ENCODE assay signal across 26 mouse cellular contexts in genomic region chr1:32352076-32352475, GRCm38 (mm10).
"Had no signal": no experiment of that assay in that cellular context is flagged by ENCODE, and none has a peak within 500 bp of the region (broad histone marks: within the 10 kb centered on the region; RNA-seq: fewer than 3 reads in every experiment).

No protein-coding gene starts in this region.

- H3K9me3 ChIP-seq: heart, embryonic 13.5 days; heart, embryonic 15.5 days; hindbrain, embryonic 13.5 days; kidney, embryonic 15.5 days; limb, embryonic 13.5 days; limb, embryonic 15.5 days had no signal

- H3K4me1 ChIP-seq: heart, embryonic 13.5 days; heart, embryonic 15.5 days; hindbrain, embryonic 13.5 days; kidney, embryonic 15.5 days; limb, embryonic 13.5 days; limb, embryonic 15.5 days had no signal

- H3K4me3 ChIP-seq: heart, adult 2 months; heart, embryonic 13.5 days; heart, embryonic 15.5 days; hindbrain, embryonic 13.5 days; kidney, embryonic 15.5 days; limb, embryonic 13.5 days; limb, embryonic 15.5 days had no signal

- H3K36me3 ChIP-seq: heart, embryonic 13.5 days; heart, embryonic 15.5 days; hindbrain, embryonic 13.5 days; kidney, embryonic 15.5 days; limb, embryonic 13.5 days; limb, embryonic 15.5 days had no signal

- H3K27me3 ChIP-seq: heart, embryonic 13.5 days; heart, embryonic 15.5 days; hindbrain, embryonic 13.5 days; kidney, embryonic 15.5 days; limb, embryonic 13.5 days; limb, embryonic 15.5 days had no signal

- H3K4me2 ChIP-seq: heart, embryonic 11.5 days; heart, embryonic 13.5 days; heart, embryonic 15.5 days; hindbrain, embryonic 13.5 days; kidney, embryonic 15.5 days; limb, embryonic 13.5 days; limb, embryonic 15.5 days; liver, embryonic 11.5 days had no signal

- DNase-seq: forebrain, postnatal 0 days; gastrocnemius, postnatal 14 days; gastrocnemius, postnatal 36 days; heart, adult 11 months; heart, adult 2 months; heart, postnatal 14 days; heart, postnatal 36 days; kidney, adult 11 months; kidney, adult 2 months; kidney, adult 9 months; kidney, postnatal 14 days; kidney, postnatal 36 days; layer of hippocampus, adult 9-11 months; layer of hippocampus, postnatal 36 days; left cerebral cortex, postnatal 4 days had no signal

- H3K9ac ChIP-seq: forebrain, postnatal 0 days; heart, embryonic 13.5 days; heart, embryonic 15.5 days; hindbrain, embryonic 13.5 days; kidney, embryonic 15.5 days; limb, embryonic 13.5 days; limb, embryonic 15.5 days had no signal

- H3K27ac ChIP-seq: heart, adult 2 months; heart, embryonic 13.5 days; heart, embryonic 15.5 days; hindbrain, embryonic 13.5 days; hindbrain, postnatal 0 days; kidney, embryonic 15.5 days; kidney, postnatal 0 days; limb, embryonic 13.5 days; limb, embryonic 15.5 days had no signal

- ATAC-seq: forebrain, postnatal 0 days; hindbrain, postnatal 0 days; intestine, embryonic 16.5 days had no signal
